Comparison of ENCODE assay signal across 22 mouse cellular contexts in genomic region chr15:68536055-68536325, GRCm38 (mm10).
DNase-seq lines count a peak whose midpoint lies in the region; ATAC-seq and TF ChIP-seq lines count a peak whose summit lies in the region.
"Had no signal": no experiment of that assay in that cellular context is flagged by ENCODE, and none has a peak within 500 bp of the region (broad histone marks: within the 10 kb centered on the region; RNA-seq: fewer than 3 reads in every experiment).

No protein-coding gene starts in this region.

- no peak for ATAC-seq in midbrain, embryonic 11.5 days (ENCODE audit: low FRiP score)
- peak; percentile 47; the same call in 1 of the 2 replicates for ATAC-seq in forebrain, postnatal 0 days
- ATAC-seq: activated CD4-positive, CD25-positive, alpha-beta regulatory T cell, adult 4 months; Patski had no signal

- intact Hi-C loops in heart, postnatal 10 days (cut with DNase I) = no loop called here

- H3K36me3 ChIP-seq in heart, embryonic 10.5 days = no peaks in the 10 kb centered on the region
- H3K36me3 ChIP-seq in midbrain, embryonic 10.5 days = no peaks in the 10 kb centered on the region
- H3K36me3 ChIP-seq in midbrain, embryonic 11.5 days (ENCODE audit: control insufficient read depth, insufficient read depth, low read length) = no peaks in the 10 kb centered on the region
- H3K36me3 ChIP-seq in forebrain, postnatal 0 days (ENCODE audit: insufficient read depth) = no peaks in the 10 kb centered on the region
- H3K36me3 ChIP-seq: embryonic facial prominence, embryonic 13.5 days; heart, embryonic 12.5 days; hindbrain, embryonic 12.5 days had no signal

- H3K9me3 ChIP-seq in heart, embryonic 10.5 days = no peaks in the 10 kb centered on the region
- no peaks in the 10 kb centered on the region for H3K9me3 ChIP-seq in midbrain, embryonic 10.5 days (replicated peaks)
- H3K9me3 ChIP-seq in midbrain, embryonic 11.5 days (ENCODE audit: control insufficient read depth, low read length) = no peaks in the 10 kb centered on the region
- H3K9me3 ChIP-seq in forebrain, postnatal 0 days (ENCODE audit: low read length) = no peaks in the 10 kb centered on the region
- H3K9me3 ChIP-seq: embryonic facial prominence, embryonic 13.5 days; heart, embryonic 12.5 days; hindbrain, embryonic 12.5 days had no signal

- 75% methylated on average over 4 of the region's 4 CpGs for WGBS in heart, embryonic 10.5 days
- WGBS in midbrain, embryonic 10.5 days = 54% methylated on average over 4 of the region's 4 CpGs
- 53% methylated on average over 4 of the region's 4 CpGs for WGBS in midbrain, embryonic 11.5 days
- 14% methylated on average over 4 of the region's 4 CpGs for WGBS in forebrain, postnatal 0 days

- no peak overlapping the region for H3K4me2 ChIP-seq in midbrain, embryonic 11.5 days
- H3K4me2 ChIP-seq in forebrain, postnatal 0 days (ENCODE audit: low read depth) = no peak overlapping the region
- H3K4me2 ChIP-seq: embryonic facial prominence, embryonic 13.5 days; heart, embryonic 12.5 days; hindbrain, embryonic 12.5 days had no signal

- H3K27ac ChIP-seq in heart, embryonic 10.5 days = 0 out of 2 replicates have a peak overlapping the region, but pooled peaks have one; percentile 1
- peak overlapping the region; percentile 33; the same call in 1 of the 2 replicates for H3K27ac ChIP-seq in midbrain, embryonic 10.5 days (replicated peaks)
- H3K27ac ChIP-seq in midbrain, embryonic 11.5 days (ENCODE audit: low read depth, low read length) = no peak overlapping the region
- no peak overlapping the region for H3K27ac ChIP-seq in forebrain, postnatal 0 days (ENCODE audit: low read depth, low read length)
- H3K27ac ChIP-seq: embryonic facial prominence, embryonic 13.5 days; heart, adult 2 months; hindbrain, embryonic 12.5 days had no signal

- TF ChIP-seq CTCF in forebrain, postnatal 0 days (IDR thresholded peaks at IDR 0.05; ENCODE audit: low read depth) = no peak

- H3K4me3 ChIP-seq in heart, embryonic 10.5 days = no peak overlapping the region
- no peak overlapping the region for H3K4me3 ChIP-seq in midbrain, embryonic 10.5 days
- no peak overlapping the region for H3K4me3 ChIP-seq in midbrain, embryonic 11.5 days (ENCODE audit: low read depth, low read length)
- H3K4me3 ChIP-seq in forebrain, postnatal 0 days (ENCODE audit: low read depth, low read length) = no peak overlapping the region
- H3K4me3 ChIP-seq: embryonic facial prominence, embryonic 13.5 days; heart, adult 2 months; heart, embryonic 12.5 days; hindbrain, embryonic 12.5 days had no signal

- DNase-seq in heart, embryonic 10.5 days (ENCODE audit: low spot score) = peak; percentile 14
- DNase-seq in heart, postnatal 10 days = no peak
- DNase-seq in midbrain, embryonic 10.5 days (ENCODE audit: low spot score) = no peak
- no peak for DNase-seq in midbrain, embryonic 11.5 days (ENCODE audit: low spot score, missing footprints)
- peak; percentile 9 for DNase-seq in retina, postnatal 1 day
- DNase-seq in retina, embryonic 14.5 days (ENCODE audit: low spot score) = no peak
- DNase-seq in forebrain, postnatal 0 days = no peak
- no peak for DNase-seq in gastrocnemius, postnatal 10 days
- DNase-seq: adrenal gland, postnatal 14 days; cerebellum, adult 18-20 months; cerebellum, adult 9-11 months; cerebellum, postnatal 36 days; gastrocnemius, postnatal 14 days; heart, adult 2 months; heart, postnatal 36 days; kidney, adult 11 months had no signal

- peaks cover 13% of the 10 kb centered on the region for H3K4me1 ChIP-seq in heart, embryonic 10.5 days
- H3K4me1 ChIP-seq in midbrain, embryonic 10.5 days = peaks cover 21% of the 10 kb centered on the region
- peaks cover 2% of the 10 kb centered on the region; the same call in 1 of the 2 replicates for H3K4me1 ChIP-seq in midbrain, embryonic 11.5 days (ENCODE audit: control insufficient read depth, insufficient read depth, low read length)
- no peaks in the 10 kb centered on the region for H3K4me1 ChIP-seq in forebrain, postnatal 0 days (ENCODE audit: insufficient read depth)
- H3K4me1 ChIP-seq: embryonic facial prominence, embryonic 13.5 days had no signal

- H3K27me3 ChIP-seq in heart, embryonic 10.5 days (ENCODE audit: insufficient read depth, poor library complexity, severe bottlenecking) = no peaks in the 10 kb centered on the region
- H3K27me3 ChIP-seq in midbrain, embryonic 10.5 days (ENCODE audit: low read depth, poor library complexity, severe bottlenecking) = no peaks in the 10 kb centered on the region
- H3K27me3 ChIP-seq in midbrain, embryonic 11.5 days (ENCODE audit: control insufficient read depth, insufficient read depth, low read length) = no peaks in the 10 kb centered on the region
- no peaks in the 10 kb centered on the region for H3K27me3 ChIP-seq in forebrain, postnatal 0 days (ENCODE audit: insufficient read depth, low read length)
- H3K27me3 ChIP-seq: CH12.LX; embryonic facial prominence, embryonic 13.5 days; heart, embryonic 12.5 days; hindbrain, embryonic 12.5 days had no signal

- no peak overlapping the region for H3K9ac ChIP-seq in midbrain, embryonic 11.5 days (ENCODE audit: low read length)
- H3K9ac ChIP-seq in forebrain, postnatal 0 days = no peak overlapping the region
- H3K9ac ChIP-seq: embryonic facial prominence, embryonic 13.5 days; heart, embryonic 12.5 days; hindbrain, embryonic 12.5 days had no signal

Comparison
In these comparisons a context has a peak if more than half of its experiments do, and no peak if none do; other contexts are left out.
1. DNase-seq: peak in heart, embryonic 10.5 days (single experiment) and retina, postnatal 1 day (single experiment); none in heart, postnatal 10 days (0 of 2), midbrain, embryonic 10.5 days (single experiment), midbrain, embryonic 11.5 days (single experiment), retina, embryonic 14.5 days (single experiment), forebrain, postnatal 0 days (single experiment) and gastrocnemius, postnatal 10 days (single experiment).
2. H3K27ac ChIP-seq: peak in heart, embryonic 10.5 days (single experiment) and midbrain, embryonic 10.5 days (single experiment); none in midbrain, embryonic 11.5 days (single experiment) and forebrain, postnatal 0 days (single experiment).